11 mouse cellular contexts compared by ENCODE assay signal in genomic region chr7:97679239-97679638, GRCm38 (mm10). TPM values are rescaled to one million over a fixed set of nuclear protein-coding genes. Genes with fewer than 3 reads are reported as not detected.
DNase-seq lines count a peak whose midpoint lies in the region; ATAC-seq and TF ChIP-seq lines count a peak whose summit lies in the region.
"Had no signal": no experiment of that assay in that cellular context is flagged by ENCODE, and none has a peak within 500 bp of the region (broad histone marks: within the 10 kb centered on the region; RNA-seq: fewer than 3 reads in every experiment).

No protein-coding gene starts in this region.

- no peaks in the 10 kb centered on the region for H3K9me3 ChIP-seq in embryonic facial prominence, embryonic 11.5 days (replicated peaks; ENCODE audit: control insufficient read depth, low read length)
- H3K9me3 ChIP-seq in embryonic facial prominence, embryonic 10.5 days: no peaks in the 10 kb centered on the region
- no peaks in the 10 kb centered on the region for H3K9me3 ChIP-seq in liver, embryonic 14.5 days (ENCODE audit: control insufficient read depth, low read length)
- no peaks in the 10 kb centered on the region for H3K9me3 ChIP-seq in liver, embryonic 12.5 days (replicated peaks)
- H3K9me3 ChIP-seq: liver, embryonic 13.5 days had no signal

- peak; percentile 59 for DNase-seq in embryonic facial prominence, embryonic 11.5 days (ENCODE audit: low spot score)
- DNase-seq in embryonic facial prominence, embryonic 10.5 days (ENCODE audit: low spot score): no peak
- DNase-seq in liver, embryonic 14.5 days (ENCODE audit: low read depth in 3 of 3, low spot score in 3 of 3): no peak
- peak; percentile 24 for DNase-seq in adipocyte (ENCODE audit: low spot score)
- no peak for DNase-seq in right cerebral cortex, postnatal 36 days (ENCODE audit: low spot score in 2 of 2)
- no peak for DNase-seq in ovary, adult 18-20 months (ENCODE audit: low spot score)
- DNase-seq: kidney, adult 11 months; liver, embryonic 13.5 days had no signal

- no peaks in the 10 kb centered on the region for H3K4me1 ChIP-seq in embryonic facial prominence, embryonic 11.5 days (ENCODE audit: control insufficient read depth, insufficient read depth, low read length)
- H3K4me1 ChIP-seq in embryonic facial prominence, embryonic 10.5 days: no peaks in the 10 kb centered on the region
- H3K4me1 ChIP-seq in liver, embryonic 14.5 days (replicated peaks; ENCODE audit: control insufficient read depth in 2 of 2, insufficient read depth in 2 of 2, low read length in 1 of 2): no peaks in the 10 kb centered on the region
- H3K4me1 ChIP-seq in liver, embryonic 12.5 days: no peaks in the 10 kb centered on the region
- H3K4me1 ChIP-seq: liver, embryonic 13.5 days had no signal

- H3K4me2 ChIP-seq in embryonic facial prominence, embryonic 11.5 days (ENCODE audit: low read depth, low read length): no peak overlapping the region
- no peak overlapping the region for H3K4me2 ChIP-seq in liver, embryonic 14.5 days (ENCODE audit: low read depth)
- H3K4me2 ChIP-seq in liver, embryonic 12.5 days: no peak overlapping the region
- H3K4me2 ChIP-seq: liver, embryonic 13.5 days had no signal

- no peak for ATAC-seq in embryonic facial prominence, embryonic 11.5 days (replicated peaks; ENCODE audit: insufficient number of reproducible peaks, low FRiP score, low TSS enrichment, low read depth)
- ATAC-seq in liver, embryonic 14.5 days (ENCODE audit: insufficient read depth): no peak
- no peak for ATAC-seq in liver, embryonic 12.5 days
- ATAC-seq in monocyte, adult 5-6 weeks (replicated peaks; ENCODE audit: insufficient number of reproducible peaks, low FRiP score, low TSS enrichment, poor library complexity, severe bottlenecking): 0 out of 2 replicates have a peak, but pooled peaks have one; percentile 43
- ATAC-seq: forebrain, embryonic 16.5 days had no signal

- no peak for TF ChIP-seq EP300 in liver, embryonic 14.5 days (IDR thresholded peaks at IDR 0.05; ENCODE audit: low read depth)

- H3K36me3 ChIP-seq in embryonic facial prominence, embryonic 11.5 days (replicated peaks; ENCODE audit: control insufficient read depth, insufficient read depth, low read depth, low read length): no peaks in the 10 kb centered on the region; the same call in 1 of the 2 replicates
- peaks cover 88% of the 10 kb centered on the region for H3K36me3 ChIP-seq in embryonic facial prominence, embryonic 10.5 days (replicated peaks)
- H3K36me3 ChIP-seq in liver, embryonic 14.5 days (replicated peaks; ENCODE audit: control insufficient read depth, insufficient read depth, low read depth): peaks cover 5% of the 10 kb centered on the region
- peaks cover 62% of the 10 kb centered on the region for H3K36me3 ChIP-seq in liver, embryonic 12.5 days

- no peak overlapping the region for H3K9ac ChIP-seq in embryonic facial prominence, embryonic 11.5 days (replicated peaks; ENCODE audit: low read length)
- H3K9ac ChIP-seq in liver, embryonic 14.5 days (replicated peaks): no peak overlapping the region
- no peak overlapping the region for H3K9ac ChIP-seq in liver, embryonic 12.5 days
- H3K9ac ChIP-seq: liver, embryonic 13.5 days had no signal

- no peak overlapping the region for H3K4me3 ChIP-seq in embryonic facial prominence, embryonic 11.5 days (ENCODE audit: low read depth, low read length)
- no peak overlapping the region for H3K4me3 ChIP-seq in embryonic facial prominence, embryonic 10.5 days
- no peak overlapping the region for H3K4me3 ChIP-seq in liver, embryonic 14.5 days (ENCODE audit: insufficient read depth in 1 of 2, low read depth in 2 of 2, low read length in 2 of 2)
- H3K4me3 ChIP-seq in liver, embryonic 12.5 days: no peak overlapping the region
- H3K4me3 ChIP-seq: liver, embryonic 13.5 days had no signal

- WGBS in embryonic facial prominence, embryonic 11.5 days: 21% methylated on average over 1 of the region's 1 CpGs
- 25% methylated on average over 1 of the region's 1 CpGs for WGBS in embryonic facial prominence, embryonic 10.5 days
- 11% methylated on average over 1 of the region's 1 CpGs for WGBS in liver, embryonic 14.5 days (ENCODE audit: insufficient replicate concordance)
- WGBS in liver, embryonic 12.5 days (ENCODE audit: insufficient replicate concordance): 28% methylated on average over 1 of the region's 1 CpGs

- peak; percentile 39; the same call in 1 of the 2 replicates for TF ChIP-seq CTCF in liver, embryonic 14.5 days (IDR thresholded peaks at IDR 0.05; ENCODE audit: low read depth)

- H3K27ac ChIP-seq in embryonic facial prominence, embryonic 11.5 days (replicated peaks; ENCODE audit: low read depth, low read length): no peak overlapping the region
- H3K27ac ChIP-seq in embryonic facial prominence, embryonic 10.5 days (replicated peaks): no peak overlapping the region
- no peak overlapping the region for H3K27ac ChIP-seq in liver, embryonic 14.5 days
- no peak overlapping the region for H3K27ac ChIP-seq in liver, embryonic 12.5 days
- H3K27ac ChIP-seq: liver, embryonic 13.5 days had no signal

- no peaks in the 10 kb centered on the region for H3K27me3 ChIP-seq in embryonic facial prominence, embryonic 11.5 days (ENCODE audit: control insufficient read depth, insufficient read depth, low read length)
- no peaks in the 10 kb centered on the region for H3K27me3 ChIP-seq in embryonic facial prominence, embryonic 10.5 days (replicated peaks; ENCODE audit: low read depth, poor library complexity, severe bottlenecking)
- no peaks in the 10 kb centered on the region for H3K27me3 ChIP-seq in liver, embryonic 14.5 days (ENCODE audit: control insufficient read depth, insufficient read depth, low read length)
- no peaks in the 10 kb centered on the region for H3K27me3 ChIP-seq in liver, embryonic 12.5 days (replicated peaks)
- H3K27me3 ChIP-seq: liver, embryonic 13.5 days had no signal

RNA-seq across cellular contexts. Expression of gene Clns1a, which starts 17.2 kb away (rescaled TPM):
- 293 and 295 TPM in 2 replicates for polyA plus RNA-seq in embryonic facial prominence, embryonic 11.5 days (2014; fragmentation: Nextera tagmentation; extraction: Ambion mirVana)
- polyA plus RNA-seq in embryonic facial prominence, embryonic 10.5 days (2016; fragmentation: Nextera tagmentation; extraction: Ambion mirVana): 296 and 321 TPM in 2 replicates
- 22.6 and 36.5 TPM in 2 replicates for polyA plus RNA-seq in liver, embryonic 14.5 days (2012; rRNA removed)
- polyA plus RNA-seq in liver, embryonic 14.5 days (2014; fragmentation: Nextera tagmentation; extraction: Ambion mirVana): 65.4 and 70.5 TPM in 2 replicates
- 120 and 129 TPM in 2 replicates for polyA plus RNA-seq in liver, embryonic 12.5 days (2016; fragmentation: Nextera tagmentation; extraction: Ambion mirVana)
- total RNA-seq in monocyte, adult 5-6 weeks (2017): 79.1 to 86.2 TPM (median 79.8 TPM) in 3 replicates

RNA-seq across cellular contexts. Expression of gene Aqp11, which starts 58.9 kb away (rescaled TPM):
- polyA plus RNA-seq in embryonic facial prominence, embryonic 11.5 days (2014; fragmentation: Nextera tagmentation; extraction: Ambion mirVana): 3.1 and 3.7 TPM in 2 replicates
- 3.2 and 4.0 TPM in 2 replicates for polyA plus RNA-seq in embryonic facial prominence, embryonic 10.5 days (2016; fragmentation: Nextera tagmentation; extraction: Ambion mirVana)
- 7.1 and 7.4 TPM in 2 replicates for polyA plus RNA-seq in liver, embryonic 14.5 days (2012; rRNA removed)
- 18.5 and 22.3 TPM in 2 replicates for polyA plus RNA-seq in liver, embryonic 14.5 days (2014; fragmentation: Nextera tagmentation; extraction: Ambion mirVana)
- polyA plus RNA-seq in liver, embryonic 12.5 days (2016; fragmentation: Nextera tagmentation; extraction: Ambion mirVana): 12.1 and 12.8 TPM in 2 replicates
- 0.39 to 0.53 TPM in 2 of 3 replicates, not detected in the other for total RNA-seq in monocyte, adult 5-6 weeks (2017)

Comparison
In these comparisons a context has a peak if more than half of its experiments do, and no peak if none do; other contexts are left out.
1. DNase-seq: peak in embryonic facial prominence, embryonic 11.5 days (single experiment) and adipocyte (single experiment); none in embryonic facial prominence, embryonic 10.5 days (single experiment), liver, embryonic 14.5 days (0 of 3), right cerebral cortex, postnatal 36 days (0 of 2) and ovary, adult 18-20 months (single experiment).